In the genomic region with DNA sequence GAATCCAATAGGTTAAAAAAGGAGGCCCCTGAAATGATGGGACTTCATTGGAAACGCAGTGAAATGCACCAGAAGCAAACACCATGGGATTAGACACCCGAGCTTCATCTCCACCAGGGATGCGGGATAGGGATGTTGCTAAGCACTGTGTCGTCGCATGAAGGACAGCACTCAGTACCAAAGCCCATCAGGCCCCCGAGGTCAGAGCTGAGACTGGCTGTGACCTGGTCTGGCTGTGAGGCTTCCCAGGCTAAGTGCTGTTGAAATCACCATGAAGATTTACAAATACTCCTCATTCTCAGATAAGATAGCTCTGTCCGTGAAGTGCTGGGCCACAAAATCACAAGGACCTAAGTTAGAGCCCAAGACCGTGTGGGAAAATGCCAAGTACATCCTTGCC, we compare ENCODE assay signal across 20 mouse cellular contexts.
DNase-seq lines count a peak whose midpoint lies in the region; ATAC-seq lines count a peak whose summit lies in the region.
"Had no signal": no experiment of that assay in that cellular context is flagged by ENCODE, and none has a peak within 500 bp of the region (broad histone marks: within the 10 kb centered on the region; RNA-seq: fewer than 3 reads in every experiment).

No protein-coding gene starts in this region.

- DNase-seq in heart, adult 11 months = peak; percentile 76
- no peak for DNase-seq in heart, postnatal 4 days
- peak; percentile 14 for DNase-seq in liver, embryonic 11.5 days (ENCODE audit: low spot score)
- DNase-seq in liver = no peak
- DNase-seq in testis, postnatal 10 days (ENCODE audit: low spot score) = peak; percentile 28
- DNase-seq in testis, postnatal 14 days (ENCODE audit: low spot score) = no peak
- DNase-seq in yolk sac, embryonic 10.5 days (ENCODE audit: low spot score) = peak; percentile 15
- DNase-seq: adrenal gland, postnatal 10 days; cerebellum, adult 11 months; cerebellum, adult 8-10 months; cerebellum, postnatal 14 days; embryo, embryonic 11 days; gastrocnemius, postnatal 10 days; heart, postnatal 36 days had no signal

- no peaks in the 10 kb centered on the region for H3K4me1 ChIP-seq in liver, embryonic 11.5 days (replicated peaks; ENCODE audit: control insufficient read depth, insufficient read depth, low read length)
- H3K4me1 ChIP-seq: forebrain, embryonic 10.5 days; forebrain, embryonic 15.5 days; hindbrain, embryonic 12.5 days had no signal

- H3K9ac ChIP-seq in liver, embryonic 11.5 days (ENCODE audit: low read depth, low read length) = no peak overlapping the region
- H3K9ac ChIP-seq: embryonic facial prominence, embryonic 15.5 days; forebrain, embryonic 15.5 days; heart, embryonic 13.5 days; hindbrain, embryonic 12.5 days had no signal

- no peaks in the 10 kb centered on the region for H3K9me3 ChIP-seq in liver, embryonic 11.5 days (ENCODE audit: control insufficient read depth, low read length)
- H3K9me3 ChIP-seq: embryonic facial prominence, embryonic 15.5 days; forebrain, embryonic 10.5 days; forebrain, embryonic 15.5 days; heart, embryonic 13.5 days; hindbrain, embryonic 12.5 days had no signal

- ATAC-seq in liver, embryonic 11.5 days (replicated peaks; ENCODE audit: low FRiP score) = no peak
- ATAC-seq: forebrain, embryonic 15.5 days had no signal

- no peak overlapping the region for H3K27ac ChIP-seq in liver, embryonic 11.5 days (ENCODE audit: low read depth, low read length)
- H3K27ac ChIP-seq: embryonic facial prominence, embryonic 15.5 days; forebrain, embryonic 10.5 days; forebrain, embryonic 15.5 days; heart, embryonic 13.5 days; hindbrain, embryonic 12.5 days had no signal

- H3K36me3 ChIP-seq in liver, embryonic 11.5 days (ENCODE audit: control insufficient read depth, insufficient read depth, low read length) = no peaks in the 10 kb centered on the region
- H3K36me3 ChIP-seq: embryonic facial prominence, embryonic 15.5 days; forebrain, embryonic 10.5 days; forebrain, embryonic 15.5 days; heart, embryonic 13.5 days; hindbrain, embryonic 12.5 days had no signal

- H3K4me3 ChIP-seq in liver, embryonic 11.5 days (ENCODE audit: low read depth, low read length) = no peak overlapping the region
- H3K4me3 ChIP-seq: embryonic facial prominence, embryonic 15.5 days; erythroblast, embryonic 14.5 days; forebrain, embryonic 10.5 days; forebrain, embryonic 15.5 days; heart, embryonic 13.5 days; hindbrain, embryonic 12.5 days had no signal

- H3K4me2 ChIP-seq in liver, embryonic 11.5 days = no peak overlapping the region
- H3K4me2 ChIP-seq: embryonic facial prominence, embryonic 15.5 days; forebrain, embryonic 15.5 days; heart, embryonic 13.5 days; hindbrain, embryonic 12.5 days had no signal

- H3K27me3 ChIP-seq in liver, embryonic 11.5 days (replicated peaks; ENCODE audit: control insufficient read depth, insufficient read depth, low read length) = no peaks in the 10 kb centered on the region
- H3K27me3 ChIP-seq: embryonic facial prominence, embryonic 15.5 days; forebrain, embryonic 15.5 days; heart, embryonic 13.5 days; hindbrain, embryonic 12.5 days had no signal

- WGBS in liver, embryonic 11.5 days = 59% methylated on average over 8 of the region's 8 CpGs

Comparison
In these comparisons a context has a peak if more than half of its experiments do, and no peak if none do; other contexts are left out.
1. DNase-seq: peak in heart, adult 11 months (single experiment), liver, embryonic 11.5 days (single experiment), testis, postnatal 10 days (single experiment) and yolk sac, embryonic 10.5 days (single experiment); none in heart, postnatal 4 days (single experiment), liver (single experiment) and testis, postnatal 14 days (single experiment).